Mouse (Mus musculus) CH12.LX (cell line): ENCODE data around the gene Dennd1a. TPM values are rescaled to one million over a fixed set of nuclear protein-coding genes. Genes with fewer than 3 reads are reported as not detected.

Experiments used
- DNase-seq: peaks from one replicate; pipeline ENCODE4 v3.0.0-alpha.2; 2013; ENCODE audit errors: extremely low read depth
- H3K27ac ChIP-seq: 2 replicates; pipeline ENCODE4 v1.5.1; 2012; ENCODE audit warnings: low read depth, mild to moderate bottlenecking, control low read depth, moderate library complexity; ENCODE audit not compliant: insufficient read depth
- H3K27me3 ChIP-seq: replicated peaks from 2 replicates; pipeline ENCODE3; 2012; ENCODE audit warnings: inconsistent platforms
- H3K36me3 ChIP-seq, 2 experiments: replicated peaks in 1 of 2; 2 replicates each; pipeline versions ENCODE3 to v1.6.1; 2012; ENCODE audit warnings: inconsistent platforms in 1 of 2, low read length in 1 of 2, mild to moderate bottlenecking in 1 of 2, mixed read lengths in 1 of 2, moderate library complexity in 1 of 2; ENCODE audit not compliant: control insufficient read depth in 1 of 2, insufficient read depth in 1 of 2
- H3K4me1 ChIP-seq, 2 experiments: 2 replicates each; pipeline ENCODE4 v1.6.1; 2012; ENCODE audit warnings: inconsistent platforms in 1 of 2, moderate library complexity in 1 of 2; ENCODE audit not compliant: insufficient read depth in 2 of 2, control insufficient read depth in 1 of 2
- H3K4me2 ChIP-seq: 2 replicates; pipeline ENCODE4 v1.6.1; 2012; ENCODE audit warnings: low read depth, mild to moderate bottlenecking, control low read depth; ENCODE audit not compliant: poor library complexity, insufficient read depth, severe bottlenecking
- H3K4me3 ChIP-seq, 3 experiments: fragments of 150-350 bp in 1 of 3; sonication (generic) in 1 of 3; replicated peaks in 1 of 3; 2 replicates each; pipeline versions ENCODE3 to v1.5.1; 2011 to 2012; ENCODE audit warnings: low read depth in 2 of 3, low read length in 2 of 3, mild to moderate bottlenecking in 2 of 3, moderate library complexity in 2 of 3, control low read depth in 1 of 3, improper control_type of control experiment in 1 of 3, inconsistent platforms in 1 of 3, mixed read lengths in 1 of 3; ENCODE audit not compliant: poor library complexity in 1 of 3
- H3K79me2 ChIP-seq: replicated peaks from 2 replicates; pipeline ENCODE4 v1.6.1; 2012; ENCODE audit warnings: mild to moderate bottlenecking, moderate library complexity; ENCODE audit not compliant: control insufficient read depth, poor library complexity, insufficient read depth, severe bottlenecking; ENCODE audit errors: extremely low read depth
- H3K9ac ChIP-seq: 2 replicates; pipeline ENCODE4 v1.6.1; 2012; ENCODE audit warnings: low read depth, mild to moderate bottlenecking, control low read depth, moderate library complexity; ENCODE audit not compliant: insufficient read depth
- H3K9me3 ChIP-seq: replicated peaks from 2 replicates; pipeline ENCODE3; 2012; ENCODE audit warnings: low read length, inconsistent platforms, mixed read lengths
- CHD1 ChIP-seq: IDR thresholded peaks from 2 replicates; pipeline ENCODE4 v1.6.1; 2012; ENCODE audit warnings: low read depth, low read length, improper control_type of control experiment, inconsistent platforms
- CHD2 ChIP-seq: IDR thresholded peaks from 2 replicates; pipeline ENCODE4 v1.6.1; 2011; ENCODE audit warnings: low read length, improper control_type of control experiment
- E2F4 ChIP-seq: IDR thresholded peaks from 2 replicates; pipeline ENCODE4 v1.6.1; 2011; ENCODE audit warnings: low read depth, low read length, improper control_type of control experiment; ENCODE audit not compliant: insufficient replicate concordance
- ELF1 ChIP-seq: IDR thresholded peaks from 2 replicates; pipeline ENCODE4 v1.6.1; 2014; ENCODE audit warnings: low read depth, mild to moderate bottlenecking, inconsistent platforms, low read length, improper control_type of control experiment
- ETS1 ChIP-seq: conservative IDR thresholded peaks from 2 replicates; pipeline ENCODE4 v1.6.1; 2012; ENCODE audit warnings: low read depth, mild to moderate bottlenecking, inconsistent platforms, low read length, improper control_type of control experiment, moderate library complexity
- IRF4 ChIP-seq: IDR thresholded peaks from 2 replicates; pipeline ENCODE4 v1.6.1; 2014; ENCODE audit warnings: low read depth, mild to moderate bottlenecking, inconsistent platforms, low read length, improper control_type of control experiment
- JUND ChIP-seq: conservative IDR thresholded peaks from 2 replicates; pipeline ENCODE4 v1.6.1; 2011; ENCODE audit warnings: low read depth, low read length, improper control_type of control experiment
- MAFK ChIP-seq: IDR thresholded peaks from 2 replicates; pipeline ENCODE4 v1.6.1; 2011; ENCODE audit warnings: low read length, improper control_type of control experiment; ENCODE audit not compliant: insufficient replicate concordance
- MAX ChIP-seq: IDR thresholded peaks from 2 replicates; pipeline ENCODE4 v1.6.1; 2011; ENCODE audit warnings: low read length, improper control_type of control experiment
- MAZ ChIP-seq: IDR thresholded peaks from 2 replicates; pipeline ENCODE4 v1.6.1; 2012; ENCODE audit warnings: low read depth, mild to moderate bottlenecking, inconsistent platforms, low read length, improper control_type of control experiment, moderate library complexity
- MXI1 ChIP-seq: IDR thresholded peaks from 2 replicates; pipeline ENCODE4 v1.6.1; 2011; ENCODE audit warnings: mild to moderate bottlenecking, low read depth, low read length, improper control_type of control experiment
- MYC ChIP-seq: IDR thresholded peaks from 2 replicates; pipeline ENCODE4 v1.6.1; 2011; ENCODE audit warnings: low read depth, mild to moderate bottlenecking, improper control_type of control experiment, low read length
- NELFE ChIP-seq: IDR thresholded peaks from 2 replicates; pipeline ENCODE4 v1.6.1; 2011; ENCODE audit warnings: low read depth, low read length, improper control_type of control experiment
- TCF12 ChIP-seq: IDR thresholded peaks from 2 replicates; pipeline ENCODE4 v1.6.1; 2014; ENCODE audit warnings: low read depth, mild to moderate bottlenecking, inconsistent platforms, low read length, improper control_type of control experiment
- UBTF ChIP-seq: IDR thresholded peaks from 2 replicates; pipeline ENCODE4 v1.6.1; 2012; ENCODE audit warnings: low read depth, mild to moderate bottlenecking, inconsistent platforms, low read length, improper control_type of control experiment, moderate library complexity
- USF2 ChIP-seq: conservative IDR thresholded peaks from 2 replicates; pipeline ENCODE4 v1.6.1; 2011; ENCODE audit warnings: low read depth, low read length, improper control_type of control experiment
- ZC3H11A ChIP-seq: IDR thresholded peaks from 2 replicates; pipeline ENCODE4 v1.6.1; 2012; ENCODE audit warnings: low read depth, mild to moderate bottlenecking, inconsistent platforms, low read length, improper control_type of control experiment
- ZMIZ1 ChIP-seq: IDR thresholded peaks from 2 replicates; pipeline ENCODE4 v1.6.1; 2012; ENCODE audit warnings: low read depth, mild to moderate bottlenecking, inconsistent platforms, low read length, improper control_type of control experiment
- ZNF384 ChIP-seq: IDR thresholded peaks from 2 replicates; pipeline ENCODE4 v1.6.1; 2012; ENCODE audit warnings: low read depth, low read length, improper control_type of control experiment, inconsistent platforms
- dilution Hi-C: fragments of 300-500 bp; cut with MboI; formaldehyde crosslinking; loops from 2 replicates; pipeline ENCODE4 v1.14.3; 2020; ENCODE audit warnings: low sequenced_read_pairs; ENCODE audit not compliant: extremely low pct_unique_long_range_greater_than_20kb, extremely low pct_ligation_motif_present
- in situ Hi-C: fragments of 300-500 bp; cut with MboI; formaldehyde crosslinking; loops from 3 replicates; pipeline ENCODE4 v1.14.3; 2019; ENCODE audit warnings: low sequenced_read_pairs, low pct_ligation_motif_present, low pct_unique_long_range_greater_than_20kb, mixed read lengths
- polyA plus RNA-seq: library from polyadenylated mRNA; unstranded; fragments of >175 nt; gene quantifications from 2 replicates; pipeline ENCODE4 v1.2.1, GENCODE M21; 2012; ENCODE audit warnings: low read depth; ENCODE audit not compliant: insufficient read length
- total RNA-seq, 2 experiments: library from RNA; depleted of rRNA; stranded (reverse); fragments of 300-350 nt in 1 of 2; fragments of >200 nt in 1 of 2; gene quantifications; 2 replicates each; pipeline ENCODE4 v1.2.3; 2012 to 2014

Dennd1a gene
- total and polyA plus RNA-seq, 3 experiments = 2.7 to 7.3 (median 4.3) TPM

DNA sequence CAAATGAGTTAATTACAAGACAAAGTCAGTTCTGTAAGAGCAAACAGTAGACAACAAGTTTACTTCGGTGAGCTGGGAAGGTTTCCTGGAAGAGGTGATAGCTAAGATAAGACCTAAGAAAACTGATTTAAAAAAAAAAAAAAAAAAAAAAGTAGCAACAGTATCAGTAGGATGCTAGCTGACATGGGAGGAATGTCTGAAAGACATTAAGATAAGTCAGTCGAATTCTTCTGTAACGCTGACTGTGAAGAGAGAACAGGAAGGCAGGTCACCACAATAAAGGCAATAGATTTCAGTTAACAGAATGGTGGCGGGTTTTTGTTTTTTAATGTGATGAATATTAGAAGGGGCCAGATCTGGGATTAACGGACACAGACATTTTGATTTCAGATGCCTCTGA lies 81.9 kb downstream of the Dennd1a start:
- TF ChIP-seq UBTF (no peak), ETS1 (no peak), MAX (no peak), ZC3H11A (no peak), CHD1 (no peak), USF2 (no peak), ZNF384 (no peak), ELF1 (no peak), MXI1 (no peak), TCF12 (no peak), E2F4 (no peak), MYC (no peak), NELFE (no peak), IRF4 (no peak)
- Histone ChIP-seq H3K27me3 (no peaks in the 10 kb centered on the region), H3K79me2 (0 out of 2 replicates have a peak, but pooled peaks cover 2% of the 10 kb centered on the region), H3K36me3 (no peaks in the 10 kb centered on the region), H3K4me2 (no peak overlapping the region), H3K4me3 (no peak overlapping the region), H3K4me1 (peaks cover 2 to 24% of the 10 kb centered on the region in 2 experiments; a peak in 2 of 4 replicates), H3K9me3 (peaks cover 2% of the 10 kb centered on the region), H3K9ac (no peak overlapping the region), H3K27ac (no peak overlapping the region)
- DNase-seq = no peak
- in situ Hi-C loops = no loop called here
- dilution Hi-C loops = no loop called here

GRCm38 (mm10) chr2:38204696-38205095 lies 82.5 kb downstream of the Dennd1a start:
- Histone ChIP-seq H3K27ac (no peak overlapping the region), H3K4me1 (peaks cover 2 to 24% of the 10 kb centered on the region in 2 experiments; a peak in 2 of 4 replicates), H3K36me3 (no peaks in the 10 kb centered on the region), H3K27me3 (no peaks in the 10 kb centered on the region), H3K79me2 (0 out of 2 replicates have a peak, but pooled peaks cover 2% of the 10 kb centered on the region), H3K4me2 (no peak overlapping the region), H3K9me3 (peaks cover 2% of the 10 kb centered on the region), H3K4me3 (no peak overlapping the region), H3K9ac (no peak overlapping the region)
- dilution Hi-C loops (no loop called here), in situ Hi-C loops (no loop called here)
- no peak for DNase-seq
- no peak for TF ChIP-seq USF2
- TF ChIP-seq MAZ = no peak
- no peak for TF ChIP-seq UBTF
- no peak for TF ChIP-seq ZMIZ1
- TF ChIP-seq CHD1 = no peak
- TF ChIP-seq IRF4 = no peak
- no peak for TF ChIP-seq CHD2
- TF ChIP-seq MAFK = no peak
- no peak for TF ChIP-seq JUND
- TF ChIP-seq ELF1 = no peak
- TF ChIP-seq MYC = no peak
